Mouse (Mus musculus) kidney, embryonic 15.5 days (tissue): ENCODE data around the gene Rpap3. TPM values are rescaled to one million over a fixed set of nuclear protein-coding genes. Genes with fewer than 3 reads are reported as not detected.
A peak's percentile ranks its signal among the peaks of the same experiment; 100 is the strongest.
"Not testable (repeated sequence)": the region's sequence is repeated elsewhere in the genome, so short reads cannot be mapped to it uniquely, and the experiment has no call there.

ENCODE experiments used
- ATAC-seq: fragments of 200-750 bp; cut with Nextera tagmentation; replicated peaks from 2 replicates; pipeline ENCODE4 v1.8.0; 2017; ENCODE audit warnings: moderate TSS enrichment; ENCODE audit not compliant: low FRiP score
- H3K27ac ChIP-seq: fragments of 300-500 bp; sonication (generic); 2 replicates; pipeline ENCODE4 v1.5.1; 2015; ENCODE audit warnings: mild to moderate bottlenecking, inconsistent platforms
- H3K27me3 ChIP-seq: fragments of 300-500 bp; sonication (generic); 2 replicates; pipeline ENCODE4 v1.6.1; 2015; ENCODE audit warnings: inconsistent platforms
- H3K36me3 ChIP-seq: fragments of 300-500 bp; sonication (generic); 2 replicates; pipeline ENCODE4 v1.6.1; 2015; ENCODE audit warnings: inconsistent platforms
- H3K4me1 ChIP-seq: fragments of 300-500 bp; sonication (generic); 2 replicates; pipeline ENCODE4 v1.6.1; 2015; ENCODE audit warnings: inconsistent platforms
- H3K4me2 ChIP-seq: fragments of 300-500 bp; sonication (generic); 2 replicates; pipeline ENCODE4 v1.6.1; 2015; ENCODE audit warnings: moderate library complexity, mild to moderate bottlenecking, inconsistent platforms
- H3K4me3 ChIP-seq: fragments of 300-500 bp; sonication (generic); replicated peaks from 2 replicates; pipeline ENCODE4 v1.5.1; 2015; ENCODE audit warnings: mild to moderate bottlenecking, inconsistent platforms
- H3K9ac ChIP-seq: fragments of 300-500 bp; sonication (generic); 2 replicates; pipeline ENCODE4 v1.6.1; 2015; ENCODE audit warnings: mild to moderate bottlenecking, inconsistent platforms
- H3K9me3 ChIP-seq: fragments of 300-500 bp; sonication (generic); replicated peaks from 2 replicates; pipeline ENCODE4 v1.6.1; 2016; ENCODE audit warnings: inconsistent platforms
- WGBS: fragments of 180-500 bp; shearing (Covaris S2); methylation state at CpG from one replicate; pipeline ENCODE4 v1.1.7; 2015; ENCODE audit warnings: mixed read lengths; 5-methylcytosine and 5-hydroxymethylcytosine counted together
- polyA plus RNA-seq: library from polyadenylated mRNA; unstranded; fragments of >200 nt; fragmentation: Nextera tagmentation; extraction: Ambion mirVana; gene quantifications from 2 replicates; pipeline ENCODE4 v1.2.1, GENCODE M21; 2015

Rpap3 gene
- polyA plus RNA-seq, 1 experiment from 2014 or later: 33.8 TPM

DNA sequence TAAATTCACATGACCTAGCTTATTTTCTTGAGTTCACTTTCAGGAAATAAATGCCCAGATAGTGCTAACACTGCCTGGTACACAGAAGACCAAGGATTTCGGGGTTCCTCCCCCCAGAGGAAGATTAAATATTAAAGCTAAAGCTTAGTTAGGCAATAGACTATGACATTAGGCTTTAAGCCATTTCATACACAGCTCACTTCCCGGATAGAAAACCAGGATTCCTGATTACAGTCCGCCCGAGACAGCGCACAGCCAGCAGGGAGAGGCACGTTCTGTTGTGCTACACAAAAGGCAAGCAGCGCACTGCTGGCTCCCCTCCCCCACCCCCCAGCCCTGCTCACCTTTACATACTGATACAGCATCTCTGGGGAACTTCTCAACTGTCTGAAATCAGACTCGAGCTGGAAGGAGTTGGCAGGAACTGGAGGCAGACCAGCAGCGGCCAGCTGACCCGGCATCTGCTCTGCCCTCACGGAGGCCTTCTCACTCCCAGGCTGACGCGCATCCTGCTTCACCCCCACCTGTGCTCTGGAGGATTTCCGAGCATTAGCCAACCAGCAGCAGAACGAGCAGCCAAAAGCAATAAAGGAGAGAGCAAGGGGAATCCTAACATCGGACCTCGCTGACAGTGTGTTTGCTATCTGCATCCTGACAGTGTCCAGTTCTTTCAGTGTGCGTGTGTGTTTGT lies 25.5 kb downstream of the Rpap3 start:
- H3K4me3 ChIP-seq: no peak overlapping the region
- peak overlapping the region; percentile 62 for H3K27ac ChIP-seq
- H3K36me3 ChIP-seq: peaks cover 84% of the 10 kb centered on the region
- no peaks in the 10 kb centered on the region for H3K9me3 ChIP-seq
- peaks cover 12% of the 10 kb centered on the region; the same call in 1 of the 2 replicates for H3K4me1 ChIP-seq
- WGBS: 58% methylated on average over 18 of the region's 18 CpGs
- no peak overlapping the region for H3K4me2 ChIP-seq
- H3K27me3 ChIP-seq: no peaks in the 10 kb centered on the region
- 0 out of 2 replicates have a peak, but pooled peaks have one; percentile 18 for ATAC-seq
- H3K9ac ChIP-seq: no peak overlapping the region

DNA sequence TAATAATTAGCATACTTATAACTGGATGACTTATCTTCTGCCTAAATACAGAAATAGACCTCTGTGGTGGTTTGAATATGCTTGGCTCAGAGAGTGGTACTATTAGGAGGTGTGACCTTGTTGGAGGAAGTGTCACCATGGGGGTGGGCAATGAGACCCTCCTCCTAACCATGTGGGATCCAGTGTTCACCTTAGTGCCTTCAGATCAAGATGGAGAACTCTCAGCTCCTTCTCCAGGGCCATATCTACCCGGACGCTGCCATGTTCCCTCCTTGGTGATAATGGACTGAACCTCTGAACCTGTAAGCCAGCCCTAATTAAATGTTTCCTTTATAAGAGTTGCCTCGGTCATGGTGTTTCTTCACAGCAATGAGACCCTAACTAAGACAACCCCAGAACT lies 28.3 kb downstream of the Rpap3 start:
- no peak overlapping the region for H3K9ac ChIP-seq
- ATAC-seq: no peak
- H3K4me2 ChIP-seq: no peak overlapping the region
- WGBS: 88% methylated on average over 3 of the region's 3 CpGs
- H3K4me1 ChIP-seq: peaks cover 9% of the 10 kb centered on the region
- no peak overlapping the region for H3K4me3 ChIP-seq
- H3K27ac ChIP-seq: no peak overlapping the region
- no peaks in the 10 kb centered on the region for H3K27me3 ChIP-seq
- H3K36me3 ChIP-seq: peaks cover 85% of the 10 kb centered on the region
- H3K9me3 ChIP-seq: no peaks in the 10 kb centered on the region

DNA sequence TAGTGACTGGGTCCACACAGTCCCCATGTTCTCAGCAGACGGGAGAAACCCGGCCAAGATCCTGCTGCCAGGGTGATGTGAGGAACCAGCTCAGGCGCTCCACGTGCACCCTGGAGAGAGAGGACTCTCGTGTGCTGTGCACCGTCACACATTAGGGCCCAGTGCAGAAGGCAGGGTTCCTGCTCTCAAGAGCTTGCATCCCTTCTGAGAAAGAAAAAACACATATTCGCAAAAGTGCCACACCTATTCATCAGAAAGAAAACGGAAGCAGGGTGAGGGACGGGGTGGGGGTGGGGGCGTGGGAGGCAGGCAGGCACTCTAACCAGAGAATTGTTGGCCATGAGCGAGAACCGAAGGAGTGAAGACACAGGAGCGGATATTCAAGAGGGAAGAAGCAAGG lies 29.7 kb downstream of the Rpap3 start:
- H3K4me2 ChIP-seq: no peak overlapping the region
- no peak overlapping the region for H3K27ac ChIP-seq
- H3K4me1 ChIP-seq: peaks cover 8% of the 10 kb centered on the region
- H3K27me3 ChIP-seq: no peaks in the 10 kb centered on the region
- H3K9me3 ChIP-seq: no peaks in the 10 kb centered on the region
- WGBS: 91% methylated on average over 13 of the region's 13 CpGs
- no peak overlapping the region for H3K4me3 ChIP-seq
- ATAC-seq: no peak
- H3K9ac ChIP-seq: no peak overlapping the region
- peaks cover 76% of the 10 kb centered on the region for H3K36me3 ChIP-seq

DNA sequence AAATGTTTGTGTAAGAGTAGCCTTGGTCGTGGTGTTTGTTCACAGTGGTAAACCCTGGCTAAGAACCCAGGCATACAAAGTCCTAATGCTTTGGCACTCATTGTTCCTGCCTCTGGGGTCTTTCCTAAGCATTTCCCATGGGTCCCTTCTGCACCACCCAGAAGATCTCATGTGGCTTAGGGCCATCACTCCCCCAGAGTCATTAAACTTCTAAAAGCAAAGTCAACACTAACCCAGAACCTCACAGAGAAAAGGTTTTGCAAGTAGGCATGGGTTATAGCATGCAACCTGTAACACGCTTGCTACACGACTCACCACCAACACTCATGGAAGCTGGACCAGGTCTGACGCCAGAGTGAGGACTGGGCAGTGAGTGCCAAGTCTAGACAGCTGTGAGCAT lies 31.2 kb downstream of the Rpap3 start:
- no peaks in the 10 kb centered on the region for H3K27me3 ChIP-seq
- ATAC-seq: no peak
- H3K4me2 ChIP-seq: no peak overlapping the region
- no peak overlapping the region for H3K9ac ChIP-seq
- H3K27ac ChIP-seq: no peak overlapping the region
- peaks cover 5% of the 10 kb centered on the region for H3K4me1 ChIP-seq
- no peak overlapping the region for H3K4me3 ChIP-seq
- H3K9me3 ChIP-seq: no peaks in the 10 kb centered on the region
- peaks cover 65% of the 10 kb centered on the region for H3K36me3 ChIP-seq
- WGBS: 92% methylated on average over 4 of the region's 4 CpGs

GRCm38 (mm10) chr15:97673256-97674000 lies 32.2 kb downstream of the Rpap3 start:
- Histone ChIP-seq H3K36me3 (peaks cover 62% of the 10 kb centered on the region), H3K4me3 (no peak overlapping the region), H3K4me1 (peaks cover 5% of the 10 kb centered on the region), H3K27ac (no peak overlapping the region), H3K4me2 (no peak overlapping the region), H3K9me3 (no peaks in the 10 kb centered on the region), H3K27me3 (no peaks in the 10 kb centered on the region), H3K9ac (no peak overlapping the region)
- 89% methylated on average over 7 of the region's 7 CpGs for WGBS
- ATAC-seq: no peak

DNA sequence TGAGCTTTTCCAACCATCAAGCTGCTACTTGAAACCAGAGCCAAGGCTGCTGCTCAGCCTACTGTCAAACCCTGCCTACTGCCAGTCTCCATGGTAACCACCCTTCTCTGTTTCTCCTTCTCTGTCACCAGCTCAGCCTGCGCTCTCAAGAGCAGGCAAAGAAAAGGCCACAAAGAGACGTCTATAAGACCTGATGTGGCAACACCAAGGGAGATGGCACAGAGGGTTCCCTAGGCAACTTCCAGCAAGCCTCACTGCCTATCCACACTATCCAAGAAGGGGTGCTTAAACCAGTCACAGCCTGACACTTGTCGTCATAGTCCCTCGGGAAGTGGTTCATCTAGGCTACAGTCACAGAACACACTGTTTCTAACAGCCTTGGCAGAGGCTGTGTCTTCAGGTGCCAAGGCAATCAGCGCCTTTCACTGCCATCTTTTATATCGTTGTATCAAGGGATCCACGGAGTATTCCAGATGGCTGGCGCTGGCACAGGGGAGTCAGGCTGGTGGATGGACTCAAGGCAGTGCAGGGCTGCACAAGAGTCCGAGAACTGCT lies 33.3 kb downstream of the Rpap3 start:
- peaks cover 9% of the 10 kb centered on the region for H3K4me1 ChIP-seq
- H3K27me3 ChIP-seq: no peaks in the 10 kb centered on the region
- H3K36me3 ChIP-seq: peaks cover 50% of the 10 kb centered on the region
- WGBS: 72% methylated on average over 9 of the region's 9 CpGs
- H3K4me3 ChIP-seq: no peak overlapping the region
- H3K4me2 ChIP-seq: no peak overlapping the region
- H3K9ac ChIP-seq: no peak overlapping the region
- no peak overlapping the region for H3K27ac ChIP-seq
- ATAC-seq: no peak
- no peaks in the 10 kb centered on the region for H3K9me3 ChIP-seq

- 84% methylated on average over 6 of the region's 6 CpGs for WGBS
- Histone ChIP-seq H3K27me3 (no peaks in the 10 kb centered on the region), H3K4me3 (no peak overlapping the region), H3K9me3 (no peaks in the 10 kb centered on the region), H3K9ac (no peak overlapping the region), H3K4me2 (no peak overlapping the region), H3K36me3 (peaks cover 33% of the 10 kb centered on the region), H3K27ac (no peak overlapping the region), H3K4me1 (peaks cover 9% of the 10 kb centered on the region)
- ATAC-seq: no peak
Measured at GRCm38 (mm10) chr15:97670554-97670953, 35.1 kb downstream of the Rpap3 start.

DNA sequence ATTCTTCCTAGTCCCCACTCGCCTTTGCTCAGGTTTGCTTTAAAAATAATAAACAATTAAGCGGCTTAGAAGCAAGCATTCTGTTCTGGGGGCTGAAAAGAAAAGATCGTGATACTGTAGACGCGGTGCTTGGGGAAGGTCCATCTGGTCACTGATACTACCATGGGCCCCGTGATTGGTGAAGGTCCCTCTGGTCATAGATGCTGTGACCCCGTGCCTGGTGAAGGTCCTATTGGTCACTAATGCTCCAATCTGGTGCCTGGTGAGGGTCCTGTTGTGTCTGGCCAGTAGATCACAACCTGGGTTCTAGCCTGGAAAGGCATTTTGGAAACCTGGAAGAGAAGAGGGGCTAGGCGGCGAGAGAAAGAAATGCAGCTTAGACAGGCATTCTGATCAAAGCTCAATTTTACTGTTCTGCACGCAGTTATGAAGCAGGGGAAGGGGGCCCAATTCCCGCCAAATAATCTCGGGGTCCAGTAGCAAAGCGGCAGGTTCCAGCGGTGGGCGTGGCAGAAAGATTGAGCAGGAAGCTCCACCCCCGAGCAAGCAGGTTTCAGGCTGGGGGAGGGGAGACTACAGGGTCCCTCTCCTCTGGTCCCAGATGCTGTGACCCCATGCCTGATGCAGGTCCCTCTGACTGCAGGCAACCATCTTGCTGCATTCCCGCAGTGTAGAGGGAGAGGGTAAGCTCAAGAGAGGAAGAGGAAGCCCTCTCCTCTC lies 37.3 kb downstream of the Rpap3 start:
- ATAC-seq, H3K9me3 ChIP-seq, H3K4me2 ChIP-seq, H3K27ac ChIP-seq, H3K4me3 ChIP-seq, H3K4me1 ChIP-seq, H3K9ac ChIP-seq, H3K27me3 ChIP-seq: not testable (repeated sequence)
- H3K36me3 ChIP-seq: peaks cover 13% of the 10 kb centered on the region
- WGBS: 72% methylated on average over 17 of the region's 17 CpGs

DNA sequence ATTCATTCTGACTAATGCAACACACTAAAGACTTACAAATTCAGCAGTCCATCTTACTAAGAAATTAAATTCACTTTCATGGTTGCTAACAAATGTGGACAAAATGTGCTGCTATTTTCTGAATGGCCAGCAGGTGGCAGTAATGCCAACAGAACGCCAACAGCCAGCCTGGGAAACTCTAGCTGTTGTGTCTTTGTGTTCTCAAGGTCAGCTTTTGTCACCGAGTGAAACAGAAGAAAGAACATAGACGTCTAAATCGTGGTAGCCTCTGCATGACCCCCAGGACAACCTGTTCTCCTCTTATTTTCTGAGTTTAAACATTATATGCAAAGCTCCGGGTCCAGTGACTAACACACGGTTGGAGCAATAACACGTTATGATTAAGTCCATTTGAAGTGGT lies 38.2 kb downstream of the Rpap3 start:
- Histone ChIP-seq H3K4me1 (peaks cover 7% of the 10 kb centered on the region), H3K27ac (no peak overlapping the region), H3K36me3 (peaks cover 4% of the 10 kb centered on the region; the same call in 1 of the 2 replicates), H3K9ac (no peak overlapping the region), H3K4me3 (no peak overlapping the region), H3K4me2 (0 out of 2 replicates have a peak overlapping the region, but pooled peaks have one; percentile 23), H3K9me3 (no peaks in the 10 kb centered on the region), H3K27me3 (no peaks in the 10 kb centered on the region)
- ATAC-seq: no peak
- 37% methylated on average over 7 of the region's 7 CpGs for WGBS

DNA sequence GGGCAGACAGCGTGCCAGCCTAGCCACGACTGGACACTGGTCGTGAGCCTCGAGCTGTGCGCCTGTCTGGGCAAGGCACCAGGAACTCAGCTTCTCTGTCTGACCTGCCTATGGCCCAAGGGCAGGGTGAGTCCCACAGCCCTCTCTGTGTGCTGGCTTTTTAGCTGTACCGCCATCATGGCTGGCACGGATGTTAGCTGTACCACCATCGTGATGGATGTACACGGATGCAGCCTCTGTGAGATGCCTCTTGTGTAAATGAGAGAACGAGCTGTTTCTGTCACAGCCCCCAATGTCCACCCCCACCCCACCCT lies 39.2 kb downstream of the Rpap3 start:
- WGBS: 91% methylated on average over 10 of the region's 10 CpGs
- ATAC-seq: no peak
- no peak overlapping the region for H3K4me2 ChIP-seq
- H3K9me3 ChIP-seq: no peaks in the 10 kb centered on the region
- H3K27me3 ChIP-seq: no peaks in the 10 kb centered on the region
- no peaks in the 10 kb centered on the region for H3K36me3 ChIP-seq
- H3K27ac ChIP-seq: no peak overlapping the region
- peaks cover 4% of the 10 kb centered on the region; the same call in 1 of the 2 replicates for H3K4me1 ChIP-seq
- no peak overlapping the region for H3K4me3 ChIP-seq
- H3K9ac ChIP-seq: no peak overlapping the region

- WGBS: 81% methylated on average over 25 of the region's 25 CpGs
- H3K9me3 ChIP-seq: no peaks in the 10 kb centered on the region
Measured at GRCm38 (mm10) chr15:97665770-97666456, 39.7 kb downstream of the Rpap3 start.

More at GRCm38 (mm10) chr15:97665770-97666456, 39.7 kb downstream of the Rpap3 start:
- no peak overlapping the region for H3K4me2 ChIP-seq
- no peaks in the 10 kb centered on the region for H3K36me3 ChIP-seq
- no peaks in the 10 kb centered on the region for H3K27me3 ChIP-seq
- H3K27ac ChIP-seq: no peak overlapping the region
- H3K9ac ChIP-seq: no peak overlapping the region
- H3K4me1 ChIP-seq: peaks cover 4% of the 10 kb centered on the region; the same call in 1 of the 2 replicates
- no peak overlapping the region for H3K4me3 ChIP-seq
- no peak for ATAC-seq
